Mouse (Mus musculus) spleen, adult 2 months (tissue): Measurements from ENCODE around the gene Trappc4.

Experiments used
- CTCF ChIP-seq: fragments of 200-500 bp; IDR thresholded peaks from 2 replicates; pipeline ENCODE4 v1.5.1; 2011; ENCODE audit warnings: mild to moderate bottlenecking, inconsistent platforms; ENCODE audit not compliant: insufficient read depth, insufficient read length, insufficient replicate concordance; ENCODE audit errors: extremely low read depth
- POLR2A ChIP-seq: fragments of 200-500 bp; IDR thresholded peaks from 2 replicates; pipeline ENCODE4 v1.6.1; 2011; ENCODE audit warnings: low read depth, low read length, inconsistent platforms

DNA sequence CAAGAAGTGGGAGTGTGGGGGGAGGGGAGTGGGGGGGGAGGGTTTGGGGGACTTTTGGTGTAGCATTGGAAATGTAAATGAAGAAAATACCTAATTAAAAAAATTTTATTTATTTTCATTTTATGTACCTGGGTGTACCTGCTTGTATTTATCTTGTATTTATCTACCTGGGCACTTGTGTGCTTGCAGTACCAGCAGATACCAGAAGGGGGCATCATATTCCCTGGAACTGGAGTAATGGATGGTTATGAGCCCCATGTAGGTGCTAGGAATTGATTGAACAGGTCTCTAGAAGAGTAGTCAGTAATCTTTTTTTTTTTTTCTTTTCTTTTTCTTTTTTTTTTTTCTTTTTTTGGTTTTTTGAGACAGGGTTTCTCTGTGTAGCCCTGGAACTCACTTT lies 43.0 kb upstream of the Trappc4 start:
- TF ChIP-seq CTCF, result no peak
- TF ChIP-seq POLR2A, result no peak
